Mouse (Mus musculus): Measurements from ENCODE around the gene Coa5.

The Coa5 gene

GRCm38 (mm10) chr1:37429366-37430296 lies at the start of gene Coa5, which contains the start of gene Unc50:
Gene Coa5 (minus strand): TSS chr1:37430103.
Gene Unc50 (plus strand): TSS chr1:37430139.
- peak; percentile 97 for DNase-seq (ENCODE audit: low read depth, low spot score)

- peak; percentile 76 for DNase-seq (ENCODE audit: low read depth, low spot score)
Observed at GRCm38 (mm10) chr1:37479074-37479473, 49.2 kb upstream of the Coa5 start.

- peak; percentile 69 for DNase-seq (ENCODE audit: low read depth, low spot score)
Observed at GRCm38 (mm10) chr1:37478416-37478815, 48.5 kb upstream of the Coa5 start.

- peak; percentile 83 for DNase-seq (ENCODE audit: low read depth, low spot score)
Observed at GRCm38 (mm10) chr1:37477928-37478327, 48.0 kb upstream of the Coa5 start.

- DNase-seq (ENCODE audit: low read depth, low spot score): no peak
Observed at GRCm38 (mm10) chr1:37477250-37477649, 47.3 kb upstream of the Coa5 start.

- DNase-seq (ENCODE audit: low read depth, low spot score): no peak
Observed at GRCm38 (mm10) chr1:37475312-37475711, 45.4 kb upstream of the Coa5 start.

GRCm38 (mm10) chr1:37474634-37475190 lies 44.8 kb upstream of the Coa5 start:
- DNase-seq (ENCODE audit: low read depth, low spot score): no peak

- peak; percentile 39 for DNase-seq (ENCODE audit: low read depth, low spot score)
Observed at GRCm38 (mm10) chr1:37474046-37474445, 44.1 kb upstream of the Coa5 start.

- peak; percentile 76 for DNase-seq (ENCODE audit: low read depth, low spot score)
Observed at GRCm38 (mm10) chr1:37473251-37473650, 43.3 kb upstream of the Coa5 start.

GRCm38 (mm10) chr1:37471179-37472148 lies 41.6 kb upstream of the Coa5 start:
- DNase-seq (ENCODE audit: low read depth, low spot score): no peak

- peak; percentile 42 for DNase-seq (ENCODE audit: low read depth, low spot score)
Observed at GRCm38 (mm10) chr1:37469007-37469406, 39.1 kb upstream of the Coa5 start.

- DNase-seq (ENCODE audit: low read depth, low spot score): no peak
Observed at GRCm38 (mm10) chr1:37467806-37468205, 37.9 kb upstream of the Coa5 start.

- DNase-seq (ENCODE audit: low read depth, low spot score): no peak
Observed at GRCm38 (mm10) chr1:37466322-37466995, 36.6 kb upstream of the Coa5 start.

- no peak for DNase-seq (ENCODE audit: low read depth, low spot score)
Observed at GRCm38 (mm10) chr1:37464878-37465452, 35.1 kb upstream of the Coa5 start.

GRCm38 (mm10) chr1:37457546-37457945 lies 27.6 kb upstream of the Coa5 start:
- no peak for DNase-seq (ENCODE audit: low read depth, low spot score)

GRCm38 (mm10) chr1:37451270-37451669 lies 21.4 kb upstream of the Coa5 start:
- no peak for DNase-seq (ENCODE audit: low read depth, low spot score)

- peak; percentile 61 for DNase-seq (ENCODE audit: low read depth, low spot score)
Observed at GRCm38 (mm10) chr1:37448361-37449095, 18.6 kb upstream of the Coa5 start.

- no peak for DNase-seq (ENCODE audit: low read depth, low spot score)
Observed at GRCm38 (mm10) chr1:37442848-37443835, 13.2 kb upstream of the Coa5 start.

- no peak for DNase-seq (ENCODE audit: low read depth, low spot score)
Observed at GRCm38 (mm10) chr1:37436419-37436818, 6.5 kb upstream of the Coa5 start.

Data from CD4-positive helper T cell, adult 2 months (primary cell).